Mouse (Mus musculus) kidney, postnatal 14 days (tissue): ENCODE measurements around the gene Tfap2a.

Experiments
- DNase-seq: peaks from one replicate; pipeline ENCODE4 v3.0.0; 2022; ENCODE audit warnings: mixed read lengths

Tfap2a gene

GRCm38 (mm10) chr13:40711661-40712525 lies 26.3 kb downstream of the Tfap2a start:
- no peak for DNase-seq

DNA sequence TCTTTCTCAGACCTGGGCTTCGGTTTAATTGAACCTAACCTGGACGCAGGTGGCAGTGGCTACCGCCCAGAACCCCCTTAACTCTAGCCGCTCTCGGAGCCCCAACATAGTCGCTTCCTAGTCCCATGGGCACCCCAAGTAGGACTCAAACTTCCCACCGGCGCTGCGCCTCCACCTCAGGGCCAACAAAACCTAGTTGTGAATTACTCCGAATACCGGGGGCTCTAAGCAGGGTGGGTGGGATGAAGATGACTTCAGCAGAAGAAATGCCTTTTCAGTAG lies 28.2 kb downstream of the Tfap2a start:
- DNase-seq = no peak

DNA sequence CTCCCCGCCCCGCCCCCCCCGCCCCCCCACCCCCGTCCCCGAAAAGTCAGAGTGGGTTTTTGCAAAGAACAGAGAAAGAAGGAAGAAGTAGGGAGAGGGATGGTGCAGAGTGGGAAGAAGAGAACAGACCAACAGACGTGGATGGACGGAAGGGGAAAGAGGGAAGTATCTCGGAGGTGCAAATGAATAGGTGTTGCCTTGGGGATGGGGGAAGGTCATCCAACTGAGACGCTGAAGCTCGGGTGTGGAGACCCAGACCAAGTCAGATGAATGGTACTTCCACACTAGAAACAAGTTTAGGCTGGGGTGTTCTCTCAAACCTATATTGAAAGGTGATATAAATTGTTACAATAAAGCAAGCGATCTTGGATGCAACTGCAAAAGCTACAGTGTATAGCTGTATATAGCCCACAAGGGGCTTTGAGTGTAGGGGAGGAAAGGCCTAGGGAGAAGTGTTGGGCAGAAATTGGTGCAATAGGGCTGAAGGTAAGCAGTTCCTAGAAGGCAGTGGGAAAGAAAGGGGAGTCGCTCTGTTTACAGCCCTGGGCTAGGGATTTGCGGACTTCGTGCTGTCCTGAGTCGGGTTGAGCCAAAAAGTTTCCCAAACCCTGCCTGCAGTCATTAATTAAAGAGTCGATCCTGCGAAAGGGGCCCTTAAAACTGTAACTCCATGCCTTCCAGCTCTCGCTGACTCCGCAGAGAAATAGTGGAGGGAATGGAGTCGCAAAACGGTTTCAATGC lies 28.7 kb downstream of the Tfap2a start:
- DNase-seq = no peak

GRCm38 (mm10) chr13:40708913-40709312 lies 29.3 kb downstream of the Tfap2a start:
- no peak for DNase-seq

GRCm38 (mm10) chr13:40708271-40708670 lies 29.9 kb downstream of the Tfap2a start:
- no peak for DNase-seq

DNA sequence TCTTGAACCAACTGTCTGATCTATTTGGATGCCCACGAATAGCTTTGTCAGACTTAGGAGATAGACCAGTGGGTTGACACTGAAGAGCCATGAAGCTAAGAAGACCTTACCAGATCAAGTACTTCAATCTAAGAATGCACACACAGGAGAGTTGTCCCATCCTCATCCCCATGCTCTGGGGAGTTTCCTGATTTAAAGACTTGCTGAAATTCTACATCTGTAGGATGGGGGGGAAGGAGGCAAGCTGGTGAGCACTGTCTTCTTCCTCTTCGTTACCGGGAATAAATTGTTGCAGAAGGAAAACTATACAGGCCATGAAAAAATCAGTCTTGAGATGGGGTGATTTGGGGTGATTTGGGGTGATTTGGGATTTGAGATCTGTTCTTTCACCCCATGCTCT lies 30.5 kb downstream of the Tfap2a start:
- no peak for DNase-seq

DNA sequence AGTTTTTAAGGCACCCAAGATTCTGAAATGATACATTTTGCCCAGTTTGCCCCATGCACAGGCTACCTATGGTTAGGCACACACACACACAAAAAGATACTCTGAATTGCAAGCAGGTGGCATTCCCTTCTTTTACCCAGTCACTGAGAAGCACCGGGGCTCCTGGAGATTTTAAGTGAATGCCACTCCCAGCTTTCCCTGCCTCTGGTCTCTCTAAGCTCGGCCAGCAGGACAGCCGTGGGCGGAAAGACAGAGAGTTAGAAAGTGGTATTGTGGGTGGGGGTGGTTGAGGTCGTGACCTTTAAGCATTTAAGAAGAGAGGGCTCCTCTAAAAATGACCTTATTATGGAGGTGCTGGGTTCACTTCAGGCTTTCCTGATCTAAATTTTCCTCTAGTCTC lies 31.6 kb downstream of the Tfap2a start:
- DNase-seq = no peak

- no peak for DNase-seq
These were observed 32.3 kb downstream of the Tfap2a start for GRCm38 (mm10) chr13:40705821-40706425.

DNA sequence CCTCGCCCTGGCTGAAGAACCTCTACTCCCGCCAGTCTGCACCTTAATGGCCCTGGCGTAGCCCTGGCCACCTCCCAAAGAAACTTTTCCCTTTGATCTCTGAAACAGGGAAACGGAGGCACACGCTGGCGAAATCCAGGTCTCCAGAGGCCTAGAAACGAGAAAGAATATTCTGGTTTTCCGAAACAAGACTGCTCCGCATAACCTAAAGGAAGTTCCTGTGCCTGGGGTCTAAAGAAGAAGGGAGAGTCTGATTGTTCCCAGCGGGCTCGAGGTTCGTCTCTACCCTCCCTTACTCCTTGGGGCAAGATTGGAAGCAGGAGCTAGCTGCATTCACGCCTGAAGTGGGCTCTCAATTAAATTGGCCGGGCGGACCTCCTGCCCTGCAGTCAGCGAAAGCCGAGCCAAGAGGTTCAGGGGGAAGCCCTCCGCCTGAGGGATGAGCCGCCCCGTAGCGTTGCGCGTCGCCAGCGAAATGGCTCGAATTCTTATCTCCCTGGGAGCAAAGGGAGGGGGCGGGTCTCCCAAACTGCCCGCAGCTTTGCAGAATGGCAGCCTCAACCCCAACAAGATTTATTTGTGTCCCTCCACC lies 33.2 kb downstream of the Tfap2a start:
- DNase-seq = no peak

DNA sequence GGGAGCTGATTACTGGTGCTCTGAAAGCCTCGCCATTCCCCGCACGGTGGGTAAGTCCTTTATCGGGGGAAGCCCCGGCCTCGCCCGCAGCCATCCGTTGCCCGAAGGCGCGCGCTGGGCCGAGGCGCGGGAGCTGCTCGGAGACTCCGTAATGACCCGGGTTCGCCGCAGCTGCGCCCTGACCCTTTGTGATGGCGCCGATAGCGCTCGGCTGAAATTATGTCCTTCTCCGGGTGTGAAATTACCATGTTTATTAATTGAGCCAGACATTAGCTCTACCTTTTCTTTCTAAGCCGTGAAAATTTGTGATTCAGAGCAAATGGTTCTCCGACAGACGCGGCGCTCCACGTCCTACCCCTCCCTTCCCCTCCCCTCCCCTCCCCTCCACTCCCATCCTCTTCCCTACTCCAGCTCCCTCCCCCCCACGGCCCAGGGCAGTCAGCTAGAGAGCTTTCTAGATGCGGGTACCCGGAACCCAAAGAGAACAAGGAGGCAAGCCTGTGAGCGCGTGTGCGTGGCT lies 34.1 kb downstream of the Tfap2a start:
- DNase-seq = no peak

GRCm38 (mm10) chr13:40703123-40703797 lies 34.9 kb downstream of the Tfap2a start:
- no peak for DNase-seq

DNA sequence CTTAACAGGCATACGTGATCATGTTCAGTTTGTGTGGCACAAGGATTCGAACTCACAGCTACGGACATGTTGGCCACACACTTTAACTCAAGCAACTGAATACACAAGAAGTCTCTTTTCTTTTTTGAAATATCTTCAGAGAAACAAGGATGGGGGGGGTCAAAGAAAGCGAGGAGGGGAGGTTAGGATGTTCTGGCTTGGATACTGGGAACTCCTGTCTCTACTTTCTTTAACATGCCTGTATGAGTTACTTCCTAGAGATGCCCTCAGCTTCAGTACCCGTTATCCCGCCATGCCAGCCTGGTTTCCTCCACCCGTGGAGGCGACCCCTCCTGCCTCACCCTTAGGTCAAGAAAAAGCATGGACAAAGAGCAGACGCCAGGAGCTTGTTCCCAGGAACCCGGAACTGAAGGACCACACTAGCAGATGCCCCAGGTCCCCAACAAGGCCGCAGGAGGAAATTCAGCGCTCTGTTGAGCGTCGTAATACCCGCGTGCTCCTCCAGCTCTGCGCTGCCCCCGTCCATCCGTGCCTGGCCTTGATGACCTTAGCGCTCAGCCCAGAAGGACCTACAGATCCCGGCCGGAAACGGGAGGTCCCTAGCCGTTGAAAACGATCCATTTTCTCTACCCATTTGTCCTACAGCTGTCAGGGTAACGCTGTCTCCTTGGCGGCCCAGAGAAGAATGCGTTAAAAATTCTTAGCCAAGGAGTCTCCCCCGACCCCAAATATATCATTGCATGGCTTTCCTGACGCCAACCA lies 35.6 kb downstream of the Tfap2a start:
- DNase-seq = no peak

DNA sequence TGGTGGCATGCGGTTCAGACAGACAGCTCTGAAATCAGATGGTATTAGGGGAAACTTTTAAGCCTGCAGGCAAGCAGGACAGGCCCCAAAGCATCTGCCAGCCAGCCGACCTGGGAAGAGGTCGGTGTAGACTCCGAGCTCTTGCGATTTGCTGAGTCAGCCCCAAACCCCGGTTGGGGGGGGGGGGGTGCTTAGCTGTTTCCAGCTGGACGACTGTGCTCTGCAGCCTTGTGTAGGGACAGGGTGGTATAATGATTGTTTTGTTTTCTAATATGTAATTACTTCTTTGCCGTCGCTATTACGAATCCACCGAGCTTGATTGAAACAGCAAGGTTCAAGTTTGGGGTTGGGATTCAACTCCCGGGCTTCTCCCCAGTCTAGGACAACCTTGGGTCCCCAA lies 36.5 kb downstream of the Tfap2a start:
- DNase-seq = no peak

GRCm38 (mm10) chr13:40685790-40686189 lies 52.4 kb downstream of the Tfap2a start:
- DNase-seq = no peak

DNA sequence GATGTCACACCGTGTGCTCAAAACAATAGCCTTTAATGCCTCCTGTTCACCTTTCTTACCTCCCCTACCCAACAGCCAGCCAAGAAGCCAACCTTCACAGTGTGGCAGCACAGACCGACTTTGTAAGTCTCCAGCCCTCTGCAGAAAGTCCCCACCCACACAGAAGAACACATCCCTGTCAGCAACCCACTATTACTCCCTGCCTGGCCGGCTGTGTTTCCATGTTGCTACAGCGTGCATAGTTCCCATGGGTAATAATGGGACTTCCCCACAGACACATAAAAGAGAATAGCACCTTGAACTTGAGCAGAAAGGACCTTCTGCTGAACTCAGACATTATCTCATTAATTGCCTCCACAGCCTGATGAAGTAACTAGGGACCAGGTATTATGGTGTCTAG lies 61.4 kb downstream of the Tfap2a start:
- no peak for DNase-seq
